Mouse (Mus musculus) ES-E14 (cell line): ENCODE data around the gene Cacna2d2. TPM values are rescaled to one million over a fixed set of nuclear protein-coding genes. Genes with fewer than 3 reads are reported as not detected.
"Not testable (repeated sequence)": the region's sequence is repeated elsewhere in the genome, so short reads cannot be mapped to it uniquely, and the experiment has no call there.

Experiments used
- DNase-seq: peaks from one replicate; pipeline ENCODE4 v3.0.0-alpha.2; 2013; ENCODE audit warnings: low read depth, low spot score
- H3K27ac ChIP-seq: 2 replicates; pipeline ENCODE4 v1.5.1; 2012; ENCODE audit warnings: low read depth, mild to moderate bottlenecking, low read length, moderate library complexity, mixed read lengths; ENCODE audit not compliant: poor library complexity, insufficient read depth, severe bottlenecking
- H3K36me3 ChIP-seq: 2 replicates; pipeline ENCODE4 v1.6.1; 2012; ENCODE audit warnings: mild to moderate bottlenecking, low read length, moderate library complexity, mixed read lengths; ENCODE audit not compliant: control insufficient read depth, poor library complexity, insufficient read depth, severe bottlenecking
- H3K4me1 ChIP-seq, 2 experiments: fragments of 150-350 bp in 1 of 2; sonication (generic) in 1 of 2; 2 replicates each; pipeline ENCODE4 v1.6.1; 2012; ENCODE audit warnings: low read length in 2 of 2, mild to moderate bottlenecking in 1 of 2, mixed read lengths in 1 of 2; ENCODE audit not compliant: control insufficient read depth in 2 of 2, insufficient read depth in 2 of 2, poor library complexity in 1 of 2
- H3K4me3 ChIP-seq, 2 experiments: fragments of 150-350 bp in 1 of 2; sonication (generic) in 1 of 2; 2 replicates each; pipeline ENCODE4 v1.5.1; 2012; ENCODE audit warnings: low read length in 2 of 2, low read depth in 1 of 2, mild to moderate bottlenecking in 1 of 2, mixed read lengths in 1 of 2; ENCODE audit not compliant: insufficient read depth in 1 of 2, poor library complexity in 1 of 2, severe bottlenecking in 1 of 2
- H3K9ac ChIP-seq: 2 replicates; pipeline ENCODE4 v1.6.1; 2012; ENCODE audit warnings: low read depth, mild to moderate bottlenecking, low read length, mixed read lengths; ENCODE audit not compliant: poor library complexity, insufficient read depth, severe bottlenecking
- H3K9me3 ChIP-seq: fragments of 150-350 bp; sonication (generic); 2 replicates; pipeline ENCODE4 v1.6.1; 2012; ENCODE audit warnings: low read depth, mild to moderate bottlenecking, low read length; ENCODE audit not compliant: control insufficient read depth, insufficient read depth
- CHD2 ChIP-seq: IDR thresholded peaks from 2 replicates; pipeline ENCODE4 v1.6.1; 2014; ENCODE audit warnings: mild to moderate bottlenecking, low read depth, low read length, inconsistent platforms
- HCFC1 ChIP-seq: IDR thresholded peaks from 2 replicates; pipeline ENCODE4 v1.6.1; 2012; ENCODE audit warnings: low read length, inconsistent platforms, borderline replicate concordance; ENCODE audit not compliant: insufficient read depth
- MAFK ChIP-seq: IDR thresholded peaks from 2 replicates; pipeline ENCODE4 v1.6.1; 2014; ENCODE audit warnings: mild to moderate bottlenecking, low read depth, low read length, inconsistent platforms; ENCODE audit not compliant: insufficient read depth
- ZC3H11A ChIP-seq: IDR thresholded peaks from 2 replicates; pipeline ENCODE4 v1.6.1; 2012; ENCODE audit warnings: low read depth, mild to moderate bottlenecking, inconsistent platforms, low read length, borderline replicate concordance
- ZNF384 ChIP-seq: IDR thresholded peaks from 2 replicates; pipeline ENCODE4 v1.6.1; 2012; ENCODE audit warnings: low read depth, low read length, inconsistent platforms
- in situ Hi-C, 2 experiments: fragments of 600-800 bp; cut with MboI; formaldehyde crosslinking; loops; one replicate each; pipeline ENCODE4 v1.15.1; 2025; ENCODE audit warnings: low sequenced_read_pairs in 2 of 2, inconsistent platforms in 1 of 2; ENCODE audit not compliant: unreplicated experiment in 2 of 2
- total RNA-seq: library from RNA; depleted of rRNA; stranded (reverse); fragments of 300-350 nt; gene quantifications from 2 replicates; pipeline ENCODE4 v1.2.3, GENCODE M21; 2012

The Cacna2d2 gene
- total RNA-seq, 1 experiment = 0.85 TPM

DNA sequence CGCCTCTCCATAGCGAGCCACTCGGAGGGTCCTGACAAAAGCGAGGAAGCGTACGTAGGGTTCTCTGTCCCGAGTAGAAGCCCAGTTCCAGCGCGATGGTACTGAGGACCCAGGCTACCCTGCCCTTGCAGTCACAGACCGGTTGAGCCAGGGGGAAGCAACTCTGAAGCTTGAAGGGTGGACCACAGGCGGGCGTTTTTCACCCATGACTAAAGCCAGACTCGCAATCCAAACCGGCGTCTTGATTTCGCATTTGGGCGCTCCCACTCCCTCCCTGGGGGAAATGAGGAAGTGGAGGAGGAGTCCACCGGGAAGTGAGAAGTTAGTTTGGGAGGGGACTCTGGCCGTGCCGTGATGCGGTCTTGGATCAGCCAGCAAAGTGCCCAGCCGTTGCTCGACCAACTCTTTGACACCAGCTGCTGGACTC lies 155.6 kb downstream of the Cacna2d2 start:
- no peak for DNase-seq
- peaks cover 0 to 12% of the 10 kb centered on the region in 2 experiments; a peak in 1 of 4 replicates for H3K4me1 ChIP-seq
- TF ChIP-seq MAFK (no peak), ZNF384 (no peak)
- no peaks in the 10 kb centered on the region for H3K9me3 ChIP-seq
- peak overlapping the region; percentile 57 for H3K27ac ChIP-seq
- in situ Hi-C loops = no loop called here
- peak overlapping the region; percentile 81 for H3K9ac ChIP-seq
- H3K4me3 ChIP-seq = peak overlapping the region; percentile 64 to 80
- H3K36me3 ChIP-seq = peaks cover 16% of the 10 kb centered on the region

DNA sequence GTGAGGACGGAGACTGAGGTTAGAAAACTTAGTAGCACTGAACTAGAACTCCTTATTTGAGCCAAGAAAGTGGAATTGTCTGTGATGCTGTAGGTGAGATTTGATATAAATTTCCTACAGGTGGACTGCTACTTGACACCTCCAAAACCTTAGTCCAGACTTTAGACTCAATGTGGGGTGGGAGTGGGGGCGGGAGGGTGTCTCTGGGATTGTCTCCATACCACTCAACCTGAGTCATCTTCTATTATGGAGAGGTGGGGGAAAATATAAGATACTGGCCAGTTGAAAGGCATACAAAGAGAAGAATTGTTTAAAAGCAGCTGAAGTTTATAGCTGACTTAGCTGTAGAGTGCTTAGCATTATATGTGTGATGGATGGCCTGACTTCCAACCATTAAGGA lies 156.3 kb downstream of the Cacna2d2 start:
- Histone ChIP-seq H3K4me3 (peak overlapping the region; percentile 64 to 80), H3K4me1 (peaks cover 0 to 10% of the 10 kb centered on the region in 2 experiments; a peak in 1 of 4 replicates), H3K27ac (no peak overlapping the region), H3K9me3 (no peaks in the 10 kb centered on the region), H3K9ac (peak overlapping the region; percentile 81; the same call in 1 of the 2 replicates), H3K36me3 (peaks cover 16% of the 10 kb centered on the region)
- TF ChIP-seq CHD2 (no peak), ZNF384 (no peak), HCFC1 (no peak), MAFK (no peak)
- in situ Hi-C loops = no loop called here
- DNase-seq = no peak

DNA sequence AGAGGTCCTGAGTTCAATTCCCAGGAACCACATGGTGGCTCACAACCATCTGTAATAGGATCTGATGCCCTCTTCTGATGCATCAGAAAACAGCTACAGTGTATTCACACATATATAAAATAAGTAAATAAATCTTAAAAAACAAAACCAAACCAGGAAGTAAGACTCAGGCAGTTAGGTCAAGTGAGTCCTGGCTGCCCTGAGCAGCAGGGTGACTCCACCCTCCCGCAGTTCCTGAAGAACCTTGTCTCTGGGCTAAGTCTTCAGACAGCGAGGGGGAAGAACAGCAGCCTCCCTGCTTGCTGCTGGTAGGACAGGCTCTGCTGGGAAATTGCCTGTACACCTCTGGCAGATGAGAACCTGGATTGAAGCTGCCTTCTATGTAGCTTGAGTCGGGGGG lies 156.9 kb downstream of the Cacna2d2 start:
- H3K4me3 ChIP-seq = no peak overlapping the region
- no peaks in the 10 kb centered on the region for H3K9me3 ChIP-seq
- H3K27ac ChIP-seq = no peak overlapping the region
- H3K9ac ChIP-seq = no peak overlapping the region
- in situ Hi-C loops = no loop called here
- peaks cover 0 to 5% of the 10 kb centered on the region in 2 experiments; a peak in 1 of 4 replicates for H3K4me1 ChIP-seq
- TF ChIP-seq HCFC1 (no peak), ZNF384 (no peak), ZC3H11A (no peak), MAFK (no peak), CHD2 (no peak)
- H3K36me3 ChIP-seq = peaks cover 18% of the 10 kb centered on the region
- DNase-seq = no peak

DNA sequence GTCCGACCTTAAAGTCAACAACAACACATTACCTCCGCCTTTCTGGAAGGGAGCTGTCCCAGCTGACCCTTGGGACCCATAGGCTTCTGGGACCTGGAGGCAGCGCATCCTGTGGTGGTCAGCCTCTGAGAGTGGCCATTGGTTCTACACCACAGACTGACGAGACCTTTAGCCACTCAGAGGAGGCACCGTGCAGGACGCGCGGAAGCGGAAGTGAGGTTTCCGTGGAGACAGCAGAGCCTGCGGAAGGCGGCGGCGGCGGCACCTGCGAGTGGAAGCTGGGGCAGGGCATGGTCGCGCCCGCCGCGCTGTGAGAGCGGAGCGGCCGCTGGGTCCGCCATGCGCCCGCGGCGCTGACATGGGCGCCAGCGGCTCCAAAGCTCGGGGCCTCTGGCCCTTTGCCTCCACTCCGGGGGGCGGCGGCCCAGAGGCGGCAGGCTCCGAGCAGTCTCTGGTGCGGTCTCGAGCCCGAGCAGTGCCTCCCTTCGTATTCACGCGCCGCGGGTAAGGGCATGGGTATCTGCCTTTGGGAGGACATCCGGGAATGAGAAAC lies 163.7 kb downstream of the Cacna2d2 start, which contains the start of gene Tusc2:
TSS of gene Tusc2 (plus strand) at position 227 of the 553 bp plus-strand sequence.
- Histone ChIP-seq H3K9ac (peak within 1 kb of the TSS; percentile 80), H3K27ac (no peak within 1 kb of the TSS), H3K4me3 (peak within 1 kb of the TSS; percentile 79 to 87), H3K9me3 (no peaks in the 10 kb centered on the region), H3K36me3 (peaks cover 19% of the 10 kb centered on the region), H3K4me1 (peaks cover 0 to 10% of the 10 kb centered on the region in 2 experiments; a peak in 1 of 4 replicates)
- DNase-seq = peak; percentile 87
- in situ Hi-C loops = no loop called here
- TF ChIP-seq ZC3H11A = no peak
- TF ChIP-seq CHD2 = peak; percentile 75; the same call in 1 of the 2 replicates

DNA sequence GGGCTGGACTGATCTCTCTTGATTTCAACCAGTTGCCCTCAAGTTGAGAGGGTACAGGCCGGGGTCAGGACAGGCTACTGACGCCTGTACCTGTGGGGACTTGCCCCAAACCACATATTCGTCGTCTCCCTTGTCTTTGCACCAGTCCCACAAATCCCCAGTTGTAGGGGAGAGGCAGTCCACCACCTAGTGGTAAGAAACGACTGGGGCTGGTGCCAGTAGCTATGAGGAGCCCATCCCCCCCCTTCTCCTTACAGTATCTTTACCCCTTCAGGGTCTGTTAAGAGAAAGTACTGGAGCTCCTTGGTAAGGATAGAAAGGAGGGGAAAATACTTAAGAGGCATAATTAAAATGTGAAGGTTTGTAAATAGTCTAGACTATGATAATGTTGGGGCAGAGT lies 166.1 kb downstream of the Cacna2d2 start:
- H3K9me3 ChIP-seq, H3K27ac ChIP-seq, DNase-seq, in situ Hi-C loops, H3K9ac ChIP-seq, H3K4me3 ChIP-seq: not testable (repeated sequence)
- peaks cover 0 to 17% of the 10 kb centered on the region in 2 experiments; a peak in 3 of 4 replicates for H3K4me1 ChIP-seq
- H3K36me3 ChIP-seq = peaks cover 14% of the 10 kb centered on the region
